Mouse (Mus musculus): Measurements from ENCODE around the gene Nobox. TPM values are rescaled to one million over a fixed set of nuclear protein-coding genes. Genes with fewer than 3 reads are reported as not detected.

Nobox gene
- polyA plus RNA-seq (2012; rRNA removed) = 0.04 and 0.07 TPM in 2 replicates

DNA sequence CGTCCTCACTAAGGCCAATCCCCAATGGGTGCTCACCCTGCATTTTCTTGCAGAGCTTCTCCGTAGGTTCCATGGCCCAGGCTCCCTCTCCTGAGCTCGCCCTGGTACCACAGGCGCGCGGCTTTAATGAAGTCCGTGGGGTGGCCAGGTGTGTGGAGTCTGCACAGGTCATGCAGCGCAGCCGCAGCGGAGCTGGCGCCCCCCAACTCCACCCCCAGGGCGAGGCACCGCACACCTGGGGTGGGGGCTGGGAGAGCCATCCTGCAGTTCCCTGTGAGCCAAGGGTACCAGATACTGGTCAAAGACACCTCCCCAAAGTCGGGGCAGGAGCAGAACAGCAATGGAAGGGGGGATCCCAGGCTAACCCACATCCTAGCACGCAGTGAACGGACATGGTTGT lies at the start of gene Nobox:
TSS of gene Nobox (minus strand) at position 101 of the 400 bp plus-strand sequence.

DNA sequence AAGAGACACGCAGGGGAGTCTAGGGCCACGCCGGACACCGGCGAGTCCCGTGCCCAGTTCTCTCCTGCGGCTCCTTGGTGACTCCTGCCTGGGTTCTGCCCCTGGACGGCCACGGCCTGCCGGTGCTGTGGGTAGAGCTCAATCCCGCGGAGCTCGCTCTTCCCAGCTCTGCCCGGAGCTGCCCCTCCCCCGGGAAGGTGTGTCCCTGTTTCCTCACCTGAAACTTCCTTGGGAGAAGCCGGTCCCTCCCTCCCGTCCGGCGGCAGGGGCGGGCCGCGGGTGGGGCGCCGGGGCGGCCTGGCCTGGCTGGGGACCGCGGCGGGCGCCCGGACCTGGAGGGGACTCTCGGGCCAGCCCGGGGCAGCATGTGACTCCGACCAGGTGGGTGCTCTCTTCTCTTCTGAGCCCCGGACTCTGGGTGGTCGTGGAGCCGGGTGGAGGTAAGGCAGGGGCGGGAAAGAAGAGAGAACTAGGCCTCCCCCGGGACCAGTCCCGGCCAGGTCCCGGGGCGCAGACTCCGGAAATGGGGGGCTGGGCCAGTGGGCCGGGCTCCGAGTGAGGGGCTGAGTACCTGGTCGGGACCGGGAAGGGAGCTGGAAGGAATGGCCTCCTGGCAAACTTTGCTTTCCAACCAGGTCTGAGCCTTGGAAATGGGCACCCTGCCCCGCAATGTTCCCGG lies 43.9 kb downstream of the Nobox start, which contains the start of gene Arhgef5:
TSS of gene Arhgef5 (plus strand) at position 220 of the 679 bp plus-strand sequence.

Other genes with a start within 250 kb of the Nobox start
- gene Olfr441, start 203.2 kb downstream of the Nobox start, polyA plus RNA-seq (2012; rRNA removed) = 0.03 TPM in 1 of 2 replicates, not detected in the other
- gene Olfr237-ps1, start 163.0 kb downstream of the Nobox start, polyA plus RNA-seq (2012; rRNA removed) = 0.05 and 0.08 TPM in 2 replicates
- not detected in 2 replicates for gene Olfr437, start 146.3 kb downstream of the Nobox start, polyA plus RNA-seq (2012; rRNA removed)
- gene Olfr13, start 137.4 kb downstream of the Nobox start, polyA plus RNA-seq (2012; rRNA removed) = 0.01 TPM in 2 replicates
- gene Olfr435, start 112.4 kb downstream of the Nobox start, polyA plus RNA-seq (2012; rRNA removed) = not detected in 2 replicates
- gene Olfr434, start 96.5 kb downstream of the Nobox start, polyA plus RNA-seq (2012; rRNA removed) = not detected in 2 replicates
- not detected in 2 replicates for gene Olfr47, start 78.0 kb downstream of the Nobox start, polyA plus RNA-seq (2012; rRNA removed)
- 3.7 and 4.3 TPM in 2 replicates for gene Arhgef5, start 44.0 kb downstream of the Nobox start, polyA plus RNA-seq (2012; rRNA removed)